ENCODE assay signal across 8 mouse cellular contexts in the genomic region with DNA sequence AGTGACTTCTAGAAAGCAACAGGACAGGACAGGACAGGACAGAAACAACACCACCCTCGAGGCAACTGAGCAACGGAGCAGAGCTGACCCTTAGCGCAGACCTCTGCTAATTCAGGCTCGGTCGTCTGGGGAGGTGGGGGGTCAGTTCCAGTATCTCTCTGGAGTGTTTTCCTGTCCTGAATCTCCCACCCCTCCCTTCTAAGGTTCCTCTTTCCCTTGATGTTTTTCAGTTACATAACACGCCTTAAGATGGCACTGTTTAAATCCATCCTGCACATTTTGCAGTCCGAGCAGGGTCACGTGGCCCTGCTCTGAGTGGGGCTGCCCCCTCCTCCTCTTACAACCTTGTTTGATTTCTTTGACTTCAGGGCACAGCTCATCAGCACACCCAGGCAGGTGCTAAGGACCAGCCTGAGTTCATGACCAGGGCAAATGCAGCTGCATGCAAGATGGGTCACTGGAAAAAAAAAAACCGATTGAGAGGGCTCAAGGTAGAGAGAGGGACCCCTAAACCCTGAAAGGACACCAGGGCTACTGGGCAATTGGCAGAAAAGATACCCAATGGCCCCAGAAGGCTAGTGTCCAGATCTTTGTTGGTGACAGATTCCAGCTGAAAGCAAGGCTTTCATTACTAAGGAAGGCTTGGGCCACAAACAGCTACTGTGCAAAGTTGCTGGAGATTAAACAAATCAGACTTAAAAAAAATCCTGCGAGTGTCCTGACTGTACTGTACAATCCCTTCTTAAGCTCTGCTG. TPM values are rescaled to one million over a fixed set of nuclear protein-coding genes. Genes with fewer than 3 reads are reported as not detected.
DNase-seq lines count a peak whose midpoint lies in the region; ATAC-seq and TF ChIP-seq lines count a peak whose summit lies in the region.

No protein-coding gene starts in this region.

- no peak for ATAC-seq in CD4-positive, CD25-positive, alpha-beta regulatory T cell, adult 4 months
- ATAC-seq in intestine, postnatal 0 days, result no peak
- ATAC-seq in stomach, embryonic 15.5 days (ENCODE audit: insufficient read depth, low FRiP score, low read depth), result no peak

- TF ChIP-seq POLR2A in kidney, adult 2 months (IDR thresholded peaks at IDR 0.05; ENCODE audit: low read depth, low read length), result no peak

- peak; percentile 58 for TF ChIP-seq CTCF in intestine, postnatal 0 days (IDR thresholded peaks at IDR 0.05; ENCODE audit: low read depth)
- no peak for TF ChIP-seq CTCF in kidney, adult 2 months (conservative IDR thresholded peaks at IDR 0.05; ENCODE audit: insufficient read depth, insufficient read length, low read depth, low read length)

- DNase-seq in CD4-positive, CD25-positive, alpha-beta regulatory T cell, adult 2 months (ENCODE audit: low read depth, low spot score), result peak; percentile 43
- DNase-seq in thymus, postnatal 0 days (ENCODE audit: low spot score), result peak; percentile 18
- DNase-seq in thymus, adult 18-20 months, result no peak
- no peak for DNase-seq in kidney, adult 2 months
- DNase-seq in gastrocnemius, postnatal 4 days (ENCODE audit: low spot score in 2 of 2), result no peak

- 7% methylated on average over 10 of the region's 10 CpGs for WGBS in intestine, postnatal 0 days
- 7% methylated on average over 10 of the region's 10 CpGs for WGBS in stomach, embryonic 15.5 days
- WGBS in kidney, adult 2 months, result 9% methylated on average over 10 of the region's 10 CpGs

- H3K9ac ChIP-seq in intestine, postnatal 0 days (ENCODE audit: low read depth, low read length), result no peak overlapping the region
- H3K9ac ChIP-seq in stomach, embryonic 15.5 days, result no peak overlapping the region

- H3K36me3 ChIP-seq in intestine, postnatal 0 days (ENCODE audit: control insufficient read depth, insufficient read depth), result no peaks in the 10 kb centered on the region
- no peaks in the 10 kb centered on the region for H3K36me3 ChIP-seq in stomach, embryonic 15.5 days
- H3K36me3 ChIP-seq in kidney, adult 2 months (ENCODE audit: control insufficient read depth, insufficient read depth, low read length), result no peaks in the 10 kb centered on the region

- H3K27me3 ChIP-seq in intestine, postnatal 0 days (replicated peaks; ENCODE audit: control insufficient read depth, insufficient read depth, low read length), result peaks cover 79% of the 10 kb centered on the region
- H3K27me3 ChIP-seq in stomach, embryonic 15.5 days (replicated peaks), result peaks cover 80% of the 10 kb centered on the region
- peaks cover 6% of the 10 kb centered on the region for H3K27me3 ChIP-seq in kidney, adult 2 months (replicated peaks; ENCODE audit: control insufficient read depth, insufficient read depth, low read length)

- peak overlapping the region; percentile 21; the same call in 1 of the 2 replicates for H3K4me2 ChIP-seq in intestine, postnatal 0 days (replicated peaks; ENCODE audit: low read depth)
- peak overlapping the region; percentile 100 for H3K4me2 ChIP-seq in stomach, embryonic 15.5 days

- peak overlapping the region; percentile 59; the same call in 1 of the 2 replicates for H3K4me3 ChIP-seq in intestine, postnatal 0 days (ENCODE audit: low read depth, low read length)
- peak overlapping the region; percentile 53; the same call in 1 of the 2 replicates for H3K4me3 ChIP-seq in stomach, embryonic 15.5 days (replicated peaks)
- no peak overlapping the region for H3K4me3 ChIP-seq in kidney, adult 2 months (ENCODE audit: insufficient read depth, low read depth, low read length)

- peaks cover 19% of the 10 kb centered on the region; the same call in 1 of the 2 replicates for H3K4me1 ChIP-seq in intestine, postnatal 0 days (replicated peaks; ENCODE audit: control insufficient read depth, insufficient read depth, low read length)
- peaks cover 38% of the 10 kb centered on the region for H3K4me1 ChIP-seq in stomach, embryonic 15.5 days
- H3K4me1 ChIP-seq in kidney, adult 2 months (ENCODE audit: control insufficient read depth, insufficient read depth, low read length), result no peaks in the 10 kb centered on the region

- no peak overlapping the region for H3K27ac ChIP-seq in intestine, postnatal 0 days (ENCODE audit: low read depth, low read length)
- H3K27ac ChIP-seq in stomach, embryonic 15.5 days, result no peak overlapping the region
- no peak overlapping the region for H3K27ac ChIP-seq in kidney, adult 2 months (ENCODE audit: insufficient read depth, low read depth, low read length)

- H3K9me3 ChIP-seq in intestine, postnatal 0 days (ENCODE audit: control insufficient read depth), result no peaks in the 10 kb centered on the region
- no peaks in the 10 kb centered on the region for H3K9me3 ChIP-seq in stomach, embryonic 15.5 days

RNA-seq across cellular contexts. Expression of a gene that starts 1.6 kb away (rescaled TPM):
- polyA plus RNA-seq in CD4-positive, CD25-positive, alpha-beta regulatory T cell, adult 4 months (2017; shearing (Covaris generic)), result not detected
- polyA plus RNA-seq in thymus, postnatal 0 days (2015; fragmentation: Nextera tagmentation; extraction: Ambion mirVana), result 0.23 and 0.31 TPM in 2 replicates
- polyA plus RNA-seq in intestine, postnatal 0 days (2015; fragmentation: Nextera tagmentation; extraction: Ambion mirVana), result 0.26 and 0.37 TPM in 2 replicates
- 0.59 and 0.63 TPM in 2 replicates for polyA plus RNA-seq in stomach, embryonic 15.5 days (2015; fragmentation: Nextera tagmentation; extraction: Ambion mirVana)
- 0.08 and 0.10 TPM in 2 replicates for polyA plus RNA-seq in kidney, adult 2 months (2012; rRNA removed)
- total RNA-seq in gastrocnemius, postnatal 4 days (2021), result under 1 TPM; 0.67 to 0.88 TPM

RNA-seq across cellular contexts. Expression of a gene that starts 54.8 kb away (rescaled TPM):
- polyA plus RNA-seq in CD4-positive, CD25-positive, alpha-beta regulatory T cell, adult 4 months (2017; shearing (Covaris generic)), result 10 to 100 TPM; 11.2 to 21.9 TPM
- polyA plus RNA-seq in thymus, postnatal 0 days (2015; fragmentation: Nextera tagmentation; extraction: Ambion mirVana), result 17.8 and 19.4 TPM in 2 replicates
- polyA plus RNA-seq in intestine, postnatal 0 days (2015; fragmentation: Nextera tagmentation; extraction: Ambion mirVana), result 8.4 and 10.6 TPM in 2 replicates
- polyA plus RNA-seq in stomach, embryonic 15.5 days (2015; fragmentation: Nextera tagmentation; extraction: Ambion mirVana), result 11.5 and 13.5 TPM in 2 replicates
- 14.1 TPM in 2 replicates for polyA plus RNA-seq in kidney, adult 2 months (2012; rRNA removed)
- total RNA-seq in gastrocnemius, postnatal 4 days (2021), result 10 to 100 TPM; 19.3 to 22.1 TPM

RNA-seq across cellular contexts. Expression of a gene that starts 56.8 kb away (rescaled TPM):
- polyA plus RNA-seq in CD4-positive, CD25-positive, alpha-beta regulatory T cell, adult 4 months (2017; shearing (Covaris generic)), result 10 to 100 TPM in 1 of 2 experiments, 1 to 10 TPM in 1; 8.7 to 12.2 TPM
- 12.3 and 14.0 TPM in 2 replicates for polyA plus RNA-seq in thymus, postnatal 0 days (2015; fragmentation: Nextera tagmentation; extraction: Ambion mirVana)
- 5.1 and 5.7 TPM in 2 replicates for polyA plus RNA-seq in intestine, postnatal 0 days (2015; fragmentation: Nextera tagmentation; extraction: Ambion mirVana)
- polyA plus RNA-seq in stomach, embryonic 15.5 days (2015; fragmentation: Nextera tagmentation; extraction: Ambion mirVana), result 9.3 and 10.0 TPM in 2 replicates
- polyA plus RNA-seq in kidney, adult 2 months (2012; rRNA removed), result 20.7 and 23.4 TPM in 2 replicates
- total RNA-seq in gastrocnemius, postnatal 4 days (2021), result 10 to 100 TPM; 42.8 to 47.5 TPM

Comparison
In these comparisons a context has a peak if more than half of its experiments do, and no peak if none do; other contexts are left out.
1. DNase-seq: peak in CD4-positive, CD25-positive, alpha-beta regulatory T cell, adult 2 months (single experiment) and thymus, postnatal 0 days (single experiment); none in thymus, adult 18-20 months (0 of 2), kidney, adult 2 months (single experiment) and gastrocnemius, postnatal 4 days (0 of 2).